Mouse (Mus musculus) 3T3-L1 (cell line): Measurements from ENCODE around the gene Col27a1.
A peak's percentile ranks its signal among the peaks of the same experiment; 100 is the strongest.

Experiments used
- DNase-seq: peaks from one replicate; pipeline ENCODE4 v3.0.0-alpha.2; 2015; ENCODE audit warnings: low read depth, low spot score

Gene Col27a1

GRCm38 (mm10) chr4:63307175-63308062 is 93.6 kb downstream of the Col27a1 start:
- peak; percentile 88 for DNase-seq

DNA sequence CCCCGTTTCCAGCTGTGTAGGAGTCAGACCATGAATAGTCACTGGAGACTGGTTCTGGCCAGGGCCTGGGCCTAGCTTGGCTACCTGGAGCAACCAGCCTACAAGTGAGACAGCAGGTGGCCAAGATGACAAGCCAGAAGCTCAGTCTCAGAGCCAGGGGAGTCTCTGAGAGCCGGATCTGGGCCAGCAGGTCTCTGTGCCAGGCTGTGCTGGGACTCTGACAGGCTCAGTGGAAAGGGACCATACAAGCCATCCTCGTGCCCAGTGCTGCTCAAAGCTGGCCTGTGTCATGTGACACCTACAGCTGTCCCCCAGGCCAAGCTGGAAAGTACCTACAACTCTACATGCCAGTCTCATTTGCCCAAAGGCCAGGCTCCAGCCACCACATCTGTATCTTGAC is 94.5 kb downstream of the Col27a1 start:
- no peak for DNase-seq

GRCm38 (mm10) chr4:63310247-63310855 is 96.5 kb downstream of the Col27a1 start:
- peak; percentile 84 for DNase-seq

- peak; percentile 58 for DNase-seq
Measured at GRCm38 (mm10) chr4:63311426-63311825, 97.6 kb downstream of the Col27a1 start.

DNA sequence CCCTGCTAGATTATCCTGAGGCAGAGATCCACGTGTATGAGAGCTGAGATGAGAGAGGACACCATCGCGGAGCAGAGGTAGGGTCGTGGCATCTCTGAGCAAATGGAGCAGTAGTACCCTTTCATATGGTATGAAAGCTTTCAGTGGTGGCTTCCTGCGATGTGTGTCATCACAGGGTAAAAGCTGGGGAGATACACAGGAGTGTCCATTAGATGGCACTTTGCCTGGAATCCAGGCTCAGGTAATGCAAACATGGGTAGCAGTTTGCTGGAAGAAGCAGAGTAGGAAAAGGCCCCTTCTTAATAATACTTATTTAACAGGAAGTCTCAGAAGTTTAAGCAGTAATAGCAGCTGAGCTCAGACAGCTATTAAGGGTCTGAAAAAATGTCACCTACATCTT is 100.3 kb downstream of the Col27a1 start:
- no peak for DNase-seq

- DNase-seq = peak; percentile 94
Measured at GRCm38 (mm10) chr4:63316076-63316746, 102.4 kb downstream of the Col27a1 start.

GRCm38 (mm10) chr4:63319566-63319965 is 105.8 kb downstream of the Col27a1 start:
- peak; percentile 83 for DNase-seq

DNA sequence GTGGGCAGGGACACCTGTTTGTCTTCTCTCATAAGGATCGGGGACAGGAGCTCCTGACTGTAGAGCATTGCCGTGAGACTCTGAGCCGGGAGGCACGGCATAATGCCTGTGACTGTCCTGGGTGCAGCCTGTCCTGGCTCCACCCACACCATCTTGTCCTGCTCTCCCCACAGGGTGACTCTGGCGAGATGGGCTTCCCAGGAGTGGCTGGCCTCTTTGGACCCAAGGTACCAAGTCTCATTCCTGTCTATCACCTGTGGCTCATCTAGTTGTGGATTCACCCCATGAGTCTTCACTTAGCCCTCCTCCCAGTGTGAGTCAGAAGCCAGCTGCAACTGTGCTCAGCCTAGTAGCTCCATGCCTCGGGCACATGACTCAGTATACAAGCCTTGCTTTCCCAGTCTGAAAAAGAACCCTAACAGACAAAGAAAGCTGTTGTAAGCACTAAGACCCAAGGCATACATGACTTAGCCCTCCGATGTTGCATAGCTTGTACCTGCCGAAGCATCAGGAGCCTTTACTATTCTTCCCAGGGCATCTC is 109.5 kb downstream of the Col27a1 start:
- peak; percentile 92 for DNase-seq

- no peak for DNase-seq
Measured at GRCm38 (mm10) chr4:63333403-63333802, 119.6 kb downstream of the Col27a1 start.

DNA sequence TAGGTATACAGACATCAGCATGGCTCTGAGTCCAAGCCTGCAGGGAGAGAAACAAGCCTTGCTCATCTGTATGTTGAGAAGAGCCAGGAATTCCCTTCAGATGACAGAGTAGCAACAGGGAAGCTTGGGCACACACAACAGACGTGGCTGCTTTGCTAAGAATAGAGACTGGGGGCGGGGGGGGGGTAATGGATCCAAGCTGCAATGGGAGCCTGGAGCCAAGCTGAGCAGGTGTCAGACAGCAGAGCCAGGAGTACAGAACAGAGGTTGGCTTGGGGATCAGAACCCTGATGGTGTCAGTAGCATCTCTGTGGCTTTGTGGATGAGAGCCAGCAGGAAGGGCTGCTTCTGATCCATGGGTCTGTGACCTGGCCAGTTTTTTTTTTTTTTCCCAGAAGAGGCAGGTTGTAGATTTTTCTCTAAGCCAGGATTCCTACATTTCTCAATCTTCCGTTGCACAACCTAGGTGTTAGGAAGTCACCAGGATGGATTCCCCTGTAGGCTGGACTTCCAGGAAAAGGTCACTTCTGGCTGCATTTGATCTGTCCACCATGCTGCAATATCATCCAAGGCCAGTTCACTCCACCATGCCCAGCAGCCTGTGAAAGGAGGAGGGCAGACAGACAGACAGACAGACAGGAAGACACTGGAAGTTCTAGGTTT is 124.7 kb downstream of the Col27a1 start:
- no peak for DNase-seq

DNA sequence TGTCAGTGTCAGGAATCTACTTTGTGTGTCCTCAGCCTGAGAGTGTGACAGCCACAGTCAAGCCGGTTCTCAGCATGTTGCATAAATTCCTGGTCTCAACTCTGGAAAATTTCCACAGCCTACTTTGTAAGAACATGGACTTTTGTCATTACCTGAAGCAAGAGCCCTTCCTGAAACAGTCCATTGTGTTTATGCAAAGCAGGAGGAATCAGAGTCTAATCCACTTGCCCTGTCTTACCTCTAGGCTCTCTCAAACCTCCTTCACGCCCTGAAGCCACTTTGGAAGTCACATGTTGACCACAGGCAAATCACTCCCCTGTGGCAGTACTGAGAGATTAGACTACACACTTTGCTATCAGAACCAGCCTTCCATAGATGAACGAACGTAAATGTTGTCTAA is 128.7 kb downstream of the Col27a1 start:
- DNase-seq = no peak

DNA sequence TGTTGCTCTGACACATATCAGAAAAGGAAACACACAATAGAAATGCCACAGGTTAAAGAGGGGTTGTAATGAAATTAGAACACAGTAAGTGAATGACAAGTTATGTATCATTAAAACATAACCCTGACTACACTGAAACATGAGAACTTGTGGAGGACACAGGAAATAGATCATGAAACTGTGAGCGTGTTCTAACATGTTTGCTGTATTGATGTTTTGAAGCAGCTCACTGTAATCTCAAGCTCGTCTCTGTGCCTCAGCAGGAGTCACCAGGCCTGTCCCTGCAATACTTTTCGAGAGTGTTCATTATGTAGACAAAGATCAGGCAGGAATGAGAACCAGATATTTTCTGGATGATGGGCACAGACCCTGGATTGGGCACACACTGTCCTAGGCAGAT is 129.8 kb downstream of the Col27a1 start:
- no peak for DNase-seq

DNA sequence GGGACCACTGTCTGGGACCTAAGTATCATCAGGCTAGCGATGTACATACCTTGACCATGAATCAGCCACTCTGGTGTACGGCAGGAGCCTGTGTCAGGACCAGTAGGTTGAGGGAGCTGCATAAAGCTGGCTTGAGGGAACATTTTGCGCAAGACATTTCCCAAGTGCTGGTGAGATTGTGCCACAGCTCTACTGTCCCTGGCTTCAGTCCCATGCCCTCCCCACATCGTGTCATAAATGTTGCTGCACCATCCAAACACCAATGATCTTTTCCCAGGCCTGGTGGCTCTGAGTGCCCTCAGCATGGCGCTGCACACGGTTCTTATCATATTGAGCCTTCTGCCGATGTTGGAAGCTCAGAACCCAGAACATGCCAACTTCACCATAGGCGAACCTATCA is 130.5 kb downstream of the Col27a1 start, which contains the start of gene Orm1:
Gene Orm1 (plus strand): TSS at position 266 of the 400 bp plus-strand sequence.
- DNase-seq = peak; percentile 65

DNA sequence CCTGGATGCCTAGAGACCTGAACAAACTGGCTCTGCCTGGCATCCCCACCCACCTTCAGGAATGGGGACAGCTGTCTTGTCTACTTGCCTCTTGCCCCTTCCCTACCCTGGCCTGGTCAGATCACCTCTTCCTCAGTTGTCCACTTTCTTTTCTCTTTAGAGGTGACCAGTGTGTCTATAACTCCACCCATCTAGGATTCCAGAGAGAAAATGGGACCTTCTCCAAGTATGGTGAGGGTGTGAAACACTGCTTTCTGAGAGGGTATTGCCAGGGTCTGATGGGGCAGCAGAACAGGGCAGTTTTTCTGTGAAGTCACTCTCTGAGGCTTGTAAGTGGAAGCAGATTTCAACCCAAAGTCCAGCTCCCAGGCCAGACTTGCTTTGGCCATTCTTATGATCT is 131.5 kb downstream of the Col27a1 start:
- no peak for DNase-seq

- no peak for DNase-seq
Measured at GRCm38 (mm10) chr4:63346659-63347058, 132.9 kb downstream of the Col27a1 start.

DNA sequence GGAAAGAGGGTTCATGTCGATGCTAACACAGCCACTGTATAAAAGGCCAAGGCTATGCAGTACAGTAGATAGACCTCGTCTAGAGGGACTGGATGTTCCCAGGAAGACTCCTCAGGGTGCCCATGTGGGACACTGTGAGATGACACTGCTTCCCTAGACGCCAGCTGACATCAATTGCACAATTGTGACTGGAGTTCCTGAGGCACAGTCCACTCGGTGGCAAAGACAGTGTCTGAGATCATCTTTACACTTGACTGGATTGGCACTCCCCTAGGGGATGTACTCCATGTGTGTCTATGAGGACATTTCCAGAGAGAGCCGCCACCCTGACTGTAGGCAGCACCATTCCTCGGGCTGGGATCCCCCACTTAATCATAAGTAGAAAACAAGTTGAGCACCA is 134.7 kb downstream of the Col27a1 start:
- no peak for DNase-seq

- peak; percentile 70 for DNase-seq
Measured at GRCm38 (mm10) chr4:63355877-63356665, 142.3 kb downstream of the Col27a1 start, which contains the start of gene Orm3. Orm3 (plus strand) TSS chr4:63356162.

DNA sequence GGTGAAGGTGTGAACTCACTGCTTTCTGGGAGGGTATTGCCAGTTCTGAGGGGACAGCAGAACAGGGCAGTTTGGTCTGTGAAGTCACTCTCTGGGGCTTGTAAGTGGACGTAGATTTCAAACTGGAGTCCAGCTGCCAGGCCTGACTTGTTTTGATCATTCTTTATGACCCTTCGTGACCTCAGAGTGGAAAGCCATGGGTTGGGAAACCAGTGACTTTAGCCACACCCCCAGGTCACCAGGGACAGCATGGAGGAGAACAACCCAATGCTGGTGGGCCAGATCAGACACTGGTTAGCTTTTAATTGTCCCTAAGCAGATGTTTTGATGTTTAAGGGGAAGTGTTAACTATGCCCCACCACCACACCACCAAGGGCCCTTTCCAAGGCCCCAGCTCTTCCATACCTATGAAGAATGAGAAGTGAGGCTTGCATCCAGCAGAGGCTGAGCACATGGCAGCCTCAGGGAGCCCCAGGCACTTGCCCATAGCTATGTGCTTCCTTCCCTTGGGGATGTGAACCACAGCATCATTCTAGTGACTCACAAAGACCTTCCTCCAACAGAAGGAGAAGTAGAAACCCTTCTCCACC is 143.3 kb downstream of the Col27a1 start:
- peak; percentile 48 for DNase-seq

DNA sequence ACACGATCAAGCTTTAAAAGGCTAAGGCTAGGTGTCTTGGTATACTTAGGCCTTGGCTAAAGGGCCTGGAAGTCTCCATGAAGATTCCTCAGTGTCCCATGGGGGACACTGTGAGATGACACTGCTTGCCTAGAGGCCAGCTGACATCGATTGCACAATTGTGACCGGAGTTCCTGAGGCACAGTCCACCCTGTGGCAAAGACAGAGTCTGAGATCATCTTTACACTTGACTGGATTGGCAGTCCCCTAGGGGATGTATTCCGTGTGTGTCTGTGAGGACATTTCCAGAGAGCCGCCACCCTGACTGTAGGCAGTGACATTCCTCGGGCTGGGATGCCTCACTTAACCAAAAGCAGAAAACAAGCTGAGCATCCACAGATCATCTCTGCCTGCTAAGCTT is 146.1 kb downstream of the Col27a1 start:
- no peak for DNase-seq

- DNase-seq = no peak
Measured at GRCm38 (mm10) chr4:63362150-63362549, 148.3 kb downstream of the Col27a1 start, which contains the start of gene Orm2. Orm2 (plus strand) TSS chr4:63362449.
